Mouse (Mus musculus) layer of hippocampus, postnatal 14 days (tissue): Measurements from ENCODE around the gene Prkce. TPM values are rescaled to one million over a fixed set of nuclear protein-coding genes. Genes with fewer than 3 reads are reported as not detected.

ENCODE experiments used
- DNase-seq, 2 experiments: peaks; one replicate each; pipeline ENCODE4 v3.0.0; 2021 to 2022; ENCODE audit warnings: low spot score in 2 of 2, mixed read lengths in 1 of 2
- total RNA-seq, 2 experiments: library from RNA; stranded (reverse); gene quantifications; 2 replicates each; pipeline ENCODE4 v1.2.3; 2021

Gene Prkce
- total RNA-seq, 2 experiments from 2014 or later = 380 TPM

GRCm38 (mm10) chr17:86438278-86438661 lies 270.7 kb downstream of the Prkce start:
- DNase-seq = no peak

- DNase-seq = no peak
Measured at GRCm38 (mm10) chr17:86438763-86439162, 271.2 kb downstream of the Prkce start.

GRCm38 (mm10) chr17:86441098-86441497 lies 273.5 kb downstream of the Prkce start:
- no peak for DNase-seq

DNA sequence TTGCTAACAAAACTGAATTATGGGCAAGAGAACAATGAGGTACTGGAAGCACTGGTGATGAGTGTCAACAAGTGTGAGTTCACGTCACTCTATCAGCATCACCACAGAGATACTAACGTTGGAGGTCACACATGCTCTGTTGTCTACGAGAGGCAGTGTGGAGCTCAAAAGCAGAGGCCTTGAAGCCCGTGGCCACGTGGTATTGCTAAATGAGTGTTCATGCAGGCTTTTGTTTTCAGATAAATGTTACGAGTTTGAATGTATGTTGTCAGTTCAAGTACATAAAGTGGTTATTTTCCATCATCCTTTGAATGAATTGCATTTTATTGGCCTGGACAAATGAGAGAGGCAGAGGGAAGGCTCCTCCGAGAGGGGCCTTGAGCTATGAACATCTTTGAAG lies 276.3 kb downstream of the Prkce start:
- DNase-seq = no peak

DNA sequence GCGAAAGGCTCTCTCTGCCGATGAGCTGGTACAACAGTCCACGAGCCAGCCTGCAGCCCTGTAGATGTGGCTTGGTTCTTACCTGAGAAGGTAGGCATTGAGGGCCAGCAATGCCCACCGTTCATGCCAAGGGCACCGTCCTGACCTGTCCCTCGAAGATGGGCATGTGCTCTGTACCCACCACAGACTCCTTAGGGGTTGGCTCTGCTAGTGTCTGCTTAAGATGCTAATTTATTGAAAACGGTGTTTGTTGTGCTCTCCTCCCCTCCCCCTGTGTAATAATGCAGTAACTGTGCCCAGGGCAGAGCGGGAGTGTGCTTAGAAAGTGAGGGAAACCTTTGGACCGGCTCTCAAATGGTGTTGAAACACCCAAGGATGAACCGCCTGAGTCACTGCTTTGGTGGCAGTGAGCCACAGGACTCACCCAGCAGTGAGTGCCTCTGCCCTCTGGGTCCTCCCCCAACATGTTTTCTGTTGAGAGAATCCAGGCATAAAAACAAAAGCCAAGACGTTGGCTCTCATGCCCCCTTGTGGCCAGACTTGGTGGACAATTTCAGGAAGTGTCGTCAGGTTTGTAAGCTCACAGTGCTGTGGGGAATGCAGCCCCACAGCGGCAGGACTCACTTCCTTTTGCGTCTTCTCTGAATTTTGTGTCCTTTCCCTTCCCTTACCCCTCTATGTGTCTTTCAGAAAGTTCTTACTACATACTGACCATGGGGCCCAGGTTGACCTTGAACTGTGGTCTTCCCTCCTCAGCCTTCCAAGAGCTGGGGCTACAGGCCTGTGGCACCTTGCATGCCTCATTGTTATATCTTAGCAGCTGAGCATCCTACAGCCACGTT lies 277.2 kb downstream of the Prkce start:
- DNase-seq = peak; percentile 88 to 94

DNA sequence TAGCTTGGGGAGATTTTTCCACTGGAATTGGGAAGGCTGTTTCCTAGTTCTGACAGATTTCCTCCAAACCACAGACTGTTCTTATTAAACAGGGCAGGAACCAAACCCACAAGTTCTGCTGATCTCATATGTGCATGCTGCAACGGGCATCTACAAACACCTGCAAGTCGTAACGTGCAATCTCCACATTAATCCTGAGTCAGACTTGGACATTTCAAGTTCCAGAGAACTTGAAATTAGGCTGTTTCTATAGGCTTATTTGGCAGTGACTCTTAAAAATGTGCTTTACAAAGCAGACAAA lies 277.8 kb downstream of the Prkce start:
- DNase-seq = no peak

DNA sequence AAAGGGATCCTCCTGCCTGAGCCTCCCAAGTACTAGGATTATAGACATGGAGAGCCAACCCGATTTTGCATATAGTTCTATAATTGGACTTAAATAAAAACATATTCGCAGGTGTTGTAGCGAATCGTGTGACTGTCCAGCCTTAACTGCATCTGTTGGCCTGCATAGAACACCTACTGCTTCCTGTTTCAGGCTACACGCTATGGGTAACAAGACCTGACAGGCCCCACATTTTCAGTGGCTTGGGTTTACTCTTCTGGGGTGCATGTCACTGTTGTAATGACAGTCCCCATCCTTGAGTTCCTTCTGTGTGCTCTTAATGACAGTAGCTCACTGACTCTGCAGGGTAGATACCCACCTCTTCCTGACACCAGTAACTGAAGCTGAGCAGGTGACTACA lies 278.3 kb downstream of the Prkce start:
- DNase-seq = no peak

DNA sequence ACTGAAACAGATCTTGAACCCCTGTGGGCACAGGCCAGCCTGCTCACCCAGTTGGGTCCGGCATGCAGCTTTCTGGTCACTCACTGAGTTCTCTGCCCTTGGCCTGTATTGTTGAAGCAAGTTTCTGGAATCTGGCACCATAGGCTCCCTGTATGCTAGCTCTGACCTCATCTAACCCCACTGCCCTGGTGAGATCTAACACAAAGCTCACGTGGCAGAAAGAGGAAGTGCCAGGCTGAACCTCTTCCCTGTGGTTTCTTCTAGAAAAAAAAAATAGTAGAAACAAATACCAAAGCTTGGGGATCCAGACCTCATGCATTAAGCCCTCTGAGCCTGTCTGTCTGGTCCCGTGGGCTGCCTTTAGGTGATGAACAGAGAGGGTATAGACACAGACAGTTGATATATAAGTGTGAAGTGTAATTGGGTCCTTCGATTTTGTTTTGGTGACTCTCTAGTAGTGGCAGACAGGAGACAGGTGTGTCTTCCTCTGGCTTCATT lies 279.6 kb downstream of the Prkce start:
- no peak for DNase-seq

DNA sequence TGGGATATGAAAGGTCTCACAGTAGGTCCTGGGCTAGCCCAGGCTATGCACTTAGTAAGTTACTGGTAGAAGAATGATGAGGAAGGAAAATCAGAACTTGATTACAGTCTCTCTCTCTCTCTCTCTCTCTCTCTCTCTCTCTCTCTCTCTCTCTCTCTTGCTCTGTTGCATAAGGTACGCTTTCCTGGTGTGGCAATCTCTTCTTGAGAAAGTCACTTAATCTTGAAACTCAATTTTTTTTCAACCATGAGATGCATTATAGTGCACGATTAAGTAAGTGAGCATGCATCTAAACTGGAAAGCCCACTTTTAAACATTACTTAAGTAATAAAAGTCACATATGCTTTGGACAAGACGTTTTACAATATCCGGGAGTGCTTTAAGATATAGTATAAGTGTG lies 285.3 kb downstream of the Prkce start:
- no peak for DNase-seq

- no peak for DNase-seq
Measured at GRCm38 (mm10) chr17:86453673-86454350, 286.2 kb downstream of the Prkce start.

DNA sequence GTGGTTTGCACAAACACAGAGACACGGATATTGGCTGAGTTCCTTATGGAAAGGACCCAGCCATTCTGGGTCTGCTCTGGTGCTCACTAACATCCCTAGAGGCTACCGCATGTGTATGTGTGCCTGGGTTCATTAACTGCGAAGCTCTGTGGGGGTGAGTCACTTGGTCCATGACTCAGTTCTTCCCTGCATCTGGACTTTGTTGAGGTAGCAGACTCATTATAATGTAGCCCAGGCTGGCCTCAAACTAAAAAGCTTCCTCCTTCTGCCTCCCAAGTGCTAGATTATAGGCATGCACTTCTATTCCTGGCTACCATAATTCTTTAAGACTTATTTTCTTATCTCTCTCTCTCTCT lies 286.7 kb downstream of the Prkce start:
- DNase-seq = no peak

- DNase-seq = no peak
Measured at GRCm38 (mm10) chr17:86456512-86456911, 288.9 kb downstream of the Prkce start.

DNA sequence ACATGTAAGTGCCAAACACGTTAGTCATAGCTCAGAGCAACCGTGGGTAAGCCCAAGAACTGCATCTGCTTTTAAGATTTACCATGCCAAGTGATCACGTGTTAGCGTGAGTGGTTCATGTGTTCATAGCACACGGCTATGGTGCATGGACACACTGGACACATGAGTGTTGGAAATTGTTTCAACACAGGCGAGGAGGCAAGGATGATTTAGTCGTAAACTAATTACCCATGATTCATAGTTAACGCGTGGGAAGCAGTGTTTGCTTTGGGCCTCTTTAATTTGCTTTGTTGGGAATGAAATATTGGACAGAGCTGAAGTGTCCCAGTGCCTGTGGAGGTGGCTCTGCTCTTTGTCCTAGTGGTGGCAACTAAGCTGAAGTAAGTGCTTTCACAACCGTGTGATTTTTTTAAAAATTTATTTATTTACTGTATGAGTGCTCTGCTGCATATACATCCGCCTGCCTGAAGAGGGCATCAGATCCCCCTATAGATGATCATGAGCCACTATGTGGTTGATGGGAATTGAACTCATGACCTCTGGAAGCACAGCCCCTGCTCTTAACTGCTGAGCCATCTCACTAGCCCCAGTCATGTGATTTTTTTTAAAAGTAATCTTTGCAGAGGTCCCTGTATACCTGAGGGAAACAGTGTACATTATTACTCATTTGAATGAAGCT lies 290.9 kb downstream of the Prkce start:
- DNase-seq = no peak

- DNase-seq = no peak
Measured at GRCm38 (mm10) chr17:86460645-86461430, 293.3 kb downstream of the Prkce start.

DNA sequence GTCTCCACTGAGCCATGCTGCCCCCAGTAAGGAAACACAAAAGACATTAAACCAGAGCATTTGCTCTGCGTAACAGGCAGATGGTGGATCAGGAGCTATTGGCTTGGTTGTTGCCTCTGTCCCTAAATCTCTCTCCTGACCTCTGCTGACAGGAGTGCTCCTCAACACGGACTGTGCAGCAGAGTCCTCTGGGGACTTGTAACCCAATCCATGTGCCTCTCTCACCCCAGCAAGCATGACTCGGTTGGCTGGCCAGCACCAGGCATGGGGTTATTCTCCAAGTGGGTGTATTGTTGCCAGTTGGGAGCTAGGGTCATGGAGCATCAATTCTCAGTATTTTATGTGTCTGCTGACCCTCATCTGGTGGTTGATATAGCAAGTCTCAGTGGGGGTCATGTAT lies 295.8 kb downstream of the Prkce start:
- DNase-seq = no peak

DNA sequence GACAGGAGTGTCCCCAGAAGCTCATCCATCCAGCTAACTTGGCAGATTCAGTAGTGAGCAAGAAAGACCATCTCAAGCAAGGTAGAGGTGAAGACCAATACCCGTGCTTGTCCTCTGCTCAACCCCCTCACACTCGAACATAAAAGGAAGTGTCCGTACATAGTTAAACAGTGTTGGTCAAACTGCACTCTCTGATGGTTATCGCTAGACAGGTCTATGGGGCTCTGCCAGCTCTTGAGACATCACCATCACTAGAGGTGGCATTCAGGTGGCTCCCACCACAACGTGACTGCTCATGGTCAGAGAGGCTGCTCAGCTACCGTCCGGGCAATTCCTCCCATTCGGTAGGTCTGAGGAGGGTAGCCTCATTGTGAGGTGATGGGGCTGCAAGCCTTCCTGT lies 296.6 kb downstream of the Prkce start:
- DNase-seq = no peak

DNA sequence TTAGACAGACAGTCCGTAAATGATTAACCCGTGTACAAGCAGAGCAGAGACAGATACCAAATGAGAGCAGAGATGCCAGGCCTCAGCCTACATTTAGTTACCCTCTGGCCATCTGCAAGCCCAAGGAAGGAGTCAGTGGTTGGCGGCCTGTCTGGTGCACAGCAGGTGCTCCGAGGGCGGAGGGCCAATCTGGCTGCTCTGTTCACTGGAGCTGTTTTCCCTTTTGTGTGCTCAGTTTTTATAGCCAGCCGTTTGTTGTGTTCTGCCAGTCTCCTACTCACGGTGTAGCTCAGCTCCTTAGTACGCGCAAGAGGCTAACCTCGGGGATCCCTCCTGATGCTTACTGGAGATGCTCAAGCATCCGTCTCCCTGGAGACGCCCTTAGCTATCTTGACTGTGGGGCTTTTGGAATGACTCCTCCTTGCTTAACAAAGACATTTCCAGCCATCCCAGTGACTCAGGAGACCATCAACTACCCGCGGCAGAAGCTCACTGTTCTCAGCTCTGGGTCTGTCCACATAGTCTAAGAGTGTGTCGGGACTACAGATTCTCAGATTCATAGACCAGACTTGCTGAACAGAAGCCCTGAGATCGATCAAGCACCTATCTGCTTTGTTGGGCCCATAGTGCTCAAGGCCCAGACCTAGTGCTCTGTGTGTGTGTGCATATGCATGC lies 297.2 kb downstream of the Prkce start:
- DNase-seq = peak; percentile 72 to 84

GRCm38 (mm10) chr17:86465865-86466264 lies 298.3 kb downstream of the Prkce start:
- DNase-seq = no peak

DNA sequence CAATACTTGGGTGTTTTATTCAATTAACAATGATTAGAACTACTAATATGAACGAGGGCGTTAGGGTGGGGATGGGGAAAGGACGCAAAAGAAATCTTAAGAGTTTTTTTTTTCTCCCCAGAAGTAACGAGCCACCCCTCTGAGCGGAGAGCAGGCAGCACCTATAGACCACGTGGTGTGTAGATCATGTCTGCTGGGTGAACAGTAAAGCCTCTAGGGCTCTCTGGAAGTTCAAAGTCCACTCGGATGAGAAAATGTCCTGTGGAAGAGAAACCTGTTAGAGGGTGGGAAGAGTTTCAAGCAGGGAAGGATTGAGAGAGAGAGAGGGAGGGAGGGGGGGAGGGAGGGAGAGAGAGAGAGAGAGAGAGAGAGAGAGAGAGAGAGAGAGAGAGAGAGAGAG lies 298.8 kb downstream of the Prkce start:
- DNase-seq = no peak

DNA sequence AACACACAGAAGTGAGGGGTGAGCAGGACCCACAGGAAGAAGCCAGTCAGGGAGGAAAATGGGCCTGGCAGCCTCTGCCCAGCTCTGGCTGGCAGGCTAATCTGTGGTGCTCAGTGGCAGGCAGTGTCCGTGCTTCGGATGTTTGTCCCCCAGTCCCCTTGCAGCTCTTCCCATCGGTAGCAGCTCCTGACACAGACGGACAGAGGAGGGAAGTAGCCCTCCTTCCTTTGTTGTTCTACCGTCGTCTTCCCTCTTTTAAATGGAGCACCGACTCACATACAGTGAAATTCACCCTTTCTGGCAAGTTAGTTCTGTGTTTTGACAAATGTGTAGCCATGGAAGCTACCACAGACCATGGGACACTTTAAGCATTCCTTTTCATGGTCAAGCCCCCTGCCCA lies 299.3 kb downstream of the Prkce start:
- DNase-seq = no peak
